Mouse (Mus musculus) kidney, embryonic 15.5 days (tissue): ENCODE results near the gene Prune1. TPM values are rescaled to one million over a fixed set of nuclear protein-coding genes. Genes with fewer than 3 reads are reported as not detected.

ENCODE experiments used
- ATAC-seq: fragments of 200-750 bp; cut with Nextera tagmentation; replicated peaks from 2 replicates; pipeline ENCODE4 v1.8.0; 2017; ENCODE audit warnings: moderate TSS enrichment; ENCODE audit not compliant: low FRiP score
- H3K27ac ChIP-seq: fragments of 300-500 bp; sonication (generic); 2 replicates; pipeline ENCODE4 v1.5.1; 2015; ENCODE audit warnings: mild to moderate bottlenecking, inconsistent platforms
- H3K27me3 ChIP-seq: fragments of 300-500 bp; sonication (generic); 2 replicates; pipeline ENCODE4 v1.6.1; 2015; ENCODE audit warnings: inconsistent platforms
- H3K36me3 ChIP-seq: fragments of 300-500 bp; sonication (generic); 2 replicates; pipeline ENCODE4 v1.6.1; 2015; ENCODE audit warnings: inconsistent platforms
- H3K4me1 ChIP-seq: fragments of 300-500 bp; sonication (generic); 2 replicates; pipeline ENCODE4 v1.6.1; 2015; ENCODE audit warnings: inconsistent platforms
- H3K4me2 ChIP-seq: fragments of 300-500 bp; sonication (generic); 2 replicates; pipeline ENCODE4 v1.6.1; 2015; ENCODE audit warnings: moderate library complexity, mild to moderate bottlenecking, inconsistent platforms
- H3K4me3 ChIP-seq: fragments of 300-500 bp; sonication (generic); replicated peaks from 2 replicates; pipeline ENCODE4 v1.5.1; 2015; ENCODE audit warnings: mild to moderate bottlenecking, inconsistent platforms
- H3K9ac ChIP-seq: fragments of 300-500 bp; sonication (generic); 2 replicates; pipeline ENCODE4 v1.6.1; 2015; ENCODE audit warnings: mild to moderate bottlenecking, inconsistent platforms
- H3K9me3 ChIP-seq: fragments of 300-500 bp; sonication (generic); replicated peaks from 2 replicates; pipeline ENCODE4 v1.6.1; 2016; ENCODE audit warnings: inconsistent platforms
- WGBS: fragments of 180-500 bp; shearing (Covaris S2); methylation state at CpG from one replicate; pipeline ENCODE4 v1.1.7; 2015; ENCODE audit warnings: mixed read lengths; 5-methylcytosine and 5-hydroxymethylcytosine counted together
- polyA plus RNA-seq: library from polyadenylated mRNA; unstranded; fragments of >200 nt; fragmentation: Nextera tagmentation; extraction: Ambion mirVana; gene quantifications from 2 replicates; pipeline ENCODE4 v1.2.1, GENCODE M21; 2015

The Prune1 gene
- polyA plus RNA-seq, 1 experiment from 2014 or later, result 22.5 TPM

- Histone ChIP-seq H3K36me3 (peaks cover 29% of the 10 kb centered on the region), H3K9me3 (no peaks in the 10 kb centered on the region), H3K27me3 (no peaks in the 10 kb centered on the region), H3K4me2 (no peak overlapping the region), H3K27ac (no peak overlapping the region), H3K4me1 (peaks cover 10% of the 10 kb centered on the region; the same call in 1 of the 2 replicates), H3K9ac (no peak overlapping the region), H3K4me3 (no peak overlapping the region)
- ATAC-seq, result no peak
- 85% methylated on average over 12 of the region's 12 CpGs for WGBS
Measured at GRCm38 (mm10) chr3:95270766-95271364, 11.0 kb downstream of the Prune1 start.

GRCm38 (mm10) chr3:95269789-95270188 is 12.1 kb downstream of the Prune1 start:
- no peak overlapping the region for H3K9ac ChIP-seq
- H3K36me3 ChIP-seq, result peaks cover 37% of the 10 kb centered on the region
- H3K4me1 ChIP-seq, result peaks cover 10% of the 10 kb centered on the region; the same call in 1 of the 2 replicates
- H3K27me3 ChIP-seq, result no peaks in the 10 kb centered on the region
- H3K4me2 ChIP-seq, result no peak overlapping the region
- H3K4me3 ChIP-seq, result no peak overlapping the region
- ATAC-seq, result no peak
- H3K9me3 ChIP-seq, result no peaks in the 10 kb centered on the region
- 85% methylated on average over 5 of the region's 5 CpGs for WGBS
- H3K27ac ChIP-seq, result 0 out of 2 replicates have a peak overlapping the region, but pooled peaks have one; percentile 48

DNA sequence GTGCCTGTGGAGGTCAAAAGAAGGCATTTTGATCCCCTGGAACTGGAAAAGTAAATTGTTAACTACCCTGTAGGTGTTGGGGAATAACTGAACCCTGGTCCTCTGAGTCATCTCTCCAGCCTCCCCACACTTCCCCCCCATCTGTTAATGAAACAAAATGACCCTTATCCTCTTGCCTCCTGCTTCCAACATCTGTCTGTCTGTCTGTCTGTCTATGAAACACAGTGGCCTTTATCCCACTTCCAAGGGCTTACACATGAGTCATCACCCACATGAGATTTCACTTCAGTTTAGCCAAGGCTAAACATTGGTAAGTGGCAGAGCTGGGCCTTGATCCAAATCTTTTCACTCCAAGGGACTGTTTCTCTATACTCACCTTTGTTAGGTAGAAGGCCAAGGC is 14.0 kb downstream of the Prune1 start:
- no peak overlapping the region for H3K4me2 ChIP-seq
- no peak for ATAC-seq
- peaks cover 12% of the 10 kb centered on the region; the same call in 1 of the 2 replicates for H3K4me1 ChIP-seq
- no peaks in the 10 kb centered on the region for H3K27me3 ChIP-seq
- H3K27ac ChIP-seq, result no peak overlapping the region
- no peak overlapping the region for H3K4me3 ChIP-seq
- no peak overlapping the region for H3K9ac ChIP-seq
- peaks cover 50% of the 10 kb centered on the region for H3K36me3 ChIP-seq
- H3K9me3 ChIP-seq, result no peaks in the 10 kb centered on the region

DNA sequence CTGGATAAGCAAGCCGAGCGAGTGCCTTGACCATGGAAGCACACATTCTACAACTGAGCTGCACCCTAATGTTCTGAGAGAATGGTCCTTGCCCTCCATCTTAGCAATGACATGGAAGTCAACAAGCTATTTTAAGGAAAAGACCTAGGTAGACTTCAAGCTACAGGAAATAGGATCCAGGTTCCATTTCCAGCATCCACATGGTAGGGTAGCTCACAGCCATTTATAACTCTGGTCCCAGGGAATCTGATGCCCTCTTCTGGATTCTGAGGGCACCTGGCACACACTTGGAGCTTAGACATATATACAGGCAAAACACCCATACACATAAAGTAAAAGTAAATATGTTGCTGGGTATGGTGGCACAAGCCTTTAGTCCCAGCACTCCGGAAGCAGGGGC is 15.8 kb downstream of the Prune1 start:
- 93% methylated on average over 3 of the region's 3 CpGs for WGBS
- H3K4me1 ChIP-seq, result peaks cover 12% of the 10 kb centered on the region; the same call in 1 of the 2 replicates
- ATAC-seq, result no peak
- H3K4me2 ChIP-seq, result no peak overlapping the region
- H3K27ac ChIP-seq, result no peak overlapping the region
- no peaks in the 10 kb centered on the region for H3K9me3 ChIP-seq
- H3K36me3 ChIP-seq, result peaks cover 67% of the 10 kb centered on the region
- no peaks in the 10 kb centered on the region for H3K27me3 ChIP-seq
- H3K4me3 ChIP-seq, result no peak overlapping the region
- H3K9ac ChIP-seq, result no peak overlapping the region

GRCm38 (mm10) chr3:95264724-95265123 is 17.2 kb downstream of the Prune1 start:
- Histone ChIP-seq H3K27ac (no peak overlapping the region), H3K27me3 (no peaks in the 10 kb centered on the region), H3K9ac (no peak overlapping the region), H3K36me3 (peaks cover 78% of the 10 kb centered on the region), H3K9me3 (no peaks in the 10 kb centered on the region), H3K4me2 (no peak overlapping the region), H3K4me1 (peaks cover 9% of the 10 kb centered on the region; the same call in 1 of the 2 replicates), H3K4me3 (no peak overlapping the region)
- ATAC-seq, result no peak
- 71% methylated on average over 1 of the region's 1 CpGs for WGBS

- H3K4me3 ChIP-seq, result no peak overlapping the region
- no peaks in the 10 kb centered on the region for H3K27me3 ChIP-seq
- WGBS, result 42% methylated on average over 11 of the region's 11 CpGs
- H3K4me2 ChIP-seq, result no peak overlapping the region
- H3K27ac ChIP-seq, result no peak overlapping the region
- no peaks in the 10 kb centered on the region for H3K9me3 ChIP-seq
- ATAC-seq, result peak; percentile 85
- H3K9ac ChIP-seq, result no peak overlapping the region
- H3K4me1 ChIP-seq, result 0 out of 2 replicates have a peak, but pooled peaks cover 2% of the 10 kb centered on the region
- peaks cover 92% of the 10 kb centered on the region for H3K36me3 ChIP-seq
Measured at GRCm38 (mm10) chr3:95263089-95263739, 18.7 kb downstream of the Prune1 start.

DNA sequence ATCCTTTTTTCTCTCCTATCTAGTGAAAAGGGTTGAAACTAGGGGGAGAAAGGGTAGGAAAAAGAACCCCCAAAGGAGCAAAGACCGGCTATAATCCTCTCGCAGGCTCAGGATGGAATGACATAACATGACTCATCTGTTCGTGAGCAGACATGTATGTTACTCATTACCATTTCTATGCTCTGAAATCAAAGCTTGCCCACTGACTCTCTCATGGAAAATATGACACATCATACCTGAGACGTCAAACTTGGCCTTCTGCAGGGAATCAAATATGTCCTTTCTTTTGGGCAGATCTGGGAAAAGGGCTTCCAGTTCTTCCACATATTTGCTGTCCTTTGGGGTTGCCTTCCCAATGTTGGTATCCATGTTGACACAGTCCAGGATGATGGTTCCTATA is 19.9 kb downstream of the Prune1 start:
- no peak overlapping the region for H3K9ac ChIP-seq
- no peaks in the 10 kb centered on the region for H3K27me3 ChIP-seq
- 0 out of 2 replicates have a peak, but pooled peaks cover 2% of the 10 kb centered on the region for H3K4me1 ChIP-seq
- no peak overlapping the region for H3K4me3 ChIP-seq
- peaks cover 92% of the 10 kb centered on the region for H3K36me3 ChIP-seq
- ATAC-seq, result no peak
- 90% methylated on average over 4 of the region's 4 CpGs for WGBS
- H3K4me2 ChIP-seq, result no peak overlapping the region
- H3K27ac ChIP-seq, result no peak overlapping the region
- H3K9me3 ChIP-seq, result no peaks in the 10 kb centered on the region

DNA sequence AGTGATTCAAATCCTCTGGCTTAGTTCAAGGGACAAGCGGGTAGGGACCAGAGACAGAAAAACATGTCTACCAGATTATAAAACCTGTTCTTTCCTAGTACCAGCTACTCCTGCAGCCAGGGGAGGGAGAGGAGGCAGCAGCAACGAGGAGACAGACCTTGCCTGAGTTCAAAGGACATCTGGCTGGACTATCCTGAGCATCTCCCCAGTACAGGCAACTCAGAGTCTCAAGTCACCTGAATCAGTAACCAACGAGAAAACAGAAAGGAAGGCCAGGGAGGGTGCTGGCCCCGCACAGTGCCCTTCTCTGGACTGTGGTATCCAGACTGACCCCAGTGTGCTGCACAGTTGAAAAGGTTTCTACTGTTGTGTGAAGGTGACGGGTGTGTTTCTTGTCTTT is 24.9 kb downstream of the Prune1 start:
- H3K36me3 ChIP-seq, result peaks cover 90% of the 10 kb centered on the region
- no peak for ATAC-seq

GRCm38 (mm10) chr3:95250783-95251424 is 31.0 kb downstream of the Prune1 start, which contains the start of gene Bnipl:
Bnipl (minus strand) TSS chr3:95251193.
- no peak within 1 kb of the TSS for H3K4me3 ChIP-seq
- WGBS, result 48% methylated on average over 7 of the region's 7 CpGs
- H3K27ac ChIP-seq, result 0 out of 2 replicates have a peak within 1 kb of the TSS, but pooled peaks have one; percentile 9
- peak within 1 kb of the TSS; percentile 7; the same call in 1 of the 2 replicates for H3K4me2 ChIP-seq
- no peaks in the 10 kb centered on the region for H3K27me3 ChIP-seq
- peaks cover 38% of the 10 kb centered on the region for H3K36me3 ChIP-seq
- ATAC-seq, result no peak
- H3K9me3 ChIP-seq, result no peaks in the 10 kb centered on the region
- H3K9ac ChIP-seq, result no peak within 1 kb of the TSS
- H3K4me1 ChIP-seq, result no peaks in the 10 kb centered on the region

More for the DNA sequence above, 24.9 kb downstream of the Prune1 start:
- no peaks in the 10 kb centered on the region for H3K27me3 ChIP-seq
- H3K9ac ChIP-seq, result no peak overlapping the region
- no peaks in the 10 kb centered on the region for H3K4me1 ChIP-seq
- no peak overlapping the region for H3K27ac ChIP-seq
- H3K9me3 ChIP-seq, result no peaks in the 10 kb centered on the region
- no peak overlapping the region for H3K4me3 ChIP-seq
- no peak overlapping the region for H3K4me2 ChIP-seq
- WGBS, result 75% methylated on average over 5 of the region's 5 CpGs

- no peak overlapping the region for H3K9ac ChIP-seq
- no peak for ATAC-seq
- no peaks in the 10 kb centered on the region for H3K9me3 ChIP-seq
- no peaks in the 10 kb centered on the region for H3K4me1 ChIP-seq
- peaks cover 36% of the 10 kb centered on the region for H3K36me3 ChIP-seq
- no peak overlapping the region for H3K27ac ChIP-seq
- H3K4me2 ChIP-seq, result no peak overlapping the region
- no peak overlapping the region for H3K4me3 ChIP-seq
- H3K27me3 ChIP-seq, result no peaks in the 10 kb centered on the region
- 61% methylated on average over 5 of the region's 5 CpGs for WGBS
Measured at GRCm38 (mm10) chr3:95250361-95250760, 31.5 kb downstream of the Prune1 start.

DNA sequence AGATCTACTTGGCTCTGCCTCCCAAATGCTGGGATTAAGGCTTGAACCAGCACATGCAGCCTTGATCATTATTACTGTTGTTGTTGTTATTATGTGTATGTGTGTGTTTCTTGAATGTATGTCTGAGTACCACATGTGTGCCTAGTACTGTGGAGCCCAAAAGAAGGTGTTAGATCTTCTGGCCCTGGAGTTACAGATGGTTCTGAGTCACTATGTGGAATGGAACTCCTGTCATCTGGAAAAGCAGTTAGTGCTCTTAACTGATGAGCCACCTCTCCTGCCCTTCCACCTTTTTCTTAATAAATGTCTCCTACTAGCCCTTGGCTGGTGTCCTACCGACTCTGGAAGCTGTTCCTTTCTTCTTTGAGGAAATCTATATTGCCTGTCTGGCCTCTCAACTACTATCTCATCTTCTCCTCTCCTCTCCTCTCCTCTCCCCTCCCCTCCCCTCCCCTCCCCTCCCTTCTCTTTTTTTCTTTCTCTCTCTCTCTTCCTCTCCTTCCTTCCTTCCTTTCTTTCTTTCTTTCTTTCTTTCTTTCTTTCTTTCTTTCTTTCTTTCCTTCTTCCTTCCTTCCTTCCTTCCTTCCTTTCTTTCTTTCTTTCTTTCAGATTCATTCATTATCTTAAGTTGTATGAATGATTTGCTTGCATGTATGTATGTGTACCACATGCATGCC is 34.1 kb downstream of the Prune1 start:
- Histone ChIP-seq H3K4me2 (no peak overlapping the region), H3K4me3 (no peak overlapping the region), H3K27ac (no peak overlapping the region), H3K27me3 (no peaks in the 10 kb centered on the region), H3K36me3 (peaks cover 17% of the 10 kb centered on the region), H3K9ac (no peak overlapping the region), H3K9me3 (no peaks in the 10 kb centered on the region), H3K4me1 (no peaks in the 10 kb centered on the region)
- no peak for ATAC-seq
- 61% methylated on average over 1 of the region's 1 CpGs for WGBS
